Mouse (Mus musculus): ENCODE measurements at regions not wholly inside any gene's neighbourhood (a gene's known extent, or its start where the extent isn't known, plus 50 kb on each side); places are given as distances from the start of the nearest gene placed in this dataset.

- no peak for DNase-seq (ENCODE audit: low spot score)
These were observed 268.8 kb downstream of the Gm9195 start for GRCm38 (mm10) chr14:72222836-72223235.

- DNase-seq (ENCODE audit: low spot score), result no peak
These were observed 272.1 kb downstream of the Gm9195 start for GRCm38 (mm10) chr14:72219523-72219922.

GRCm38 (mm10) chr14:72200307-72200706, 291.3 kb downstream of the Gm9195 start:
- DNase-seq (ENCODE audit: low spot score), result no peak

GRCm38 (mm10) chr14:72199900-72200299, 291.7 kb downstream of the Gm9195 start:
- DNase-seq (ENCODE audit: low spot score), result no peak

GRCm38 (mm10) chr14:72197972-72198371, 293.7 kb downstream of the Gm9195 start:
- DNase-seq (ENCODE audit: low spot score), result no peak

- DNase-seq (ENCODE audit: low spot score), result no peak
These were observed 304.2 kb downstream of the Gm9195 start for GRCm38 (mm10) chr14:72187329-72187984.

- DNase-seq (ENCODE audit: low spot score), result no peak
These were observed 315.9 kb downstream of the Gm9195 start for GRCm38 (mm10) chr14:72175751-72176150.

GRCm38 (mm10) chr14:72172549-72173405, 318.9 kb downstream of the Gm9195 start:
- DNase-seq (ENCODE audit: low spot score), result no peak

- no peak for DNase-seq (ENCODE audit: low spot score)
These were observed 319.9 kb downstream of the Gm9195 start for GRCm38 (mm10) chr14:72171777-72172176.

- DNase-seq (ENCODE audit: low spot score), result no peak
These were observed 332.9 kb downstream of the Gm9195 start for GRCm38 (mm10) chr14:72158537-72159323.

GRCm38 (mm10) chr14:72155197-72155907, 336.3 kb downstream of the Gm9195 start:
- no peak for DNase-seq (ENCODE audit: low spot score)

GRCm38 (mm10) chr14:72151676-72152075, 340.0 kb downstream of the Gm9195 start:
- no peak for DNase-seq (ENCODE audit: low spot score)

GRCm38 (mm10) chr14:72149463-72149862, 342.2 kb downstream of the Gm9195 start:
- no peak for DNase-seq (ENCODE audit: low spot score)

GRCm38 (mm10) chr14:72148886-72149285, 342.8 kb downstream of the Gm9195 start:
- no peak for DNase-seq (ENCODE audit: low spot score)

- DNase-seq (ENCODE audit: low spot score), result no peak
These were observed 345.3 kb downstream of the Gm9195 start for GRCm38 (mm10) chr14:72146381-72146780.

- DNase-seq (ENCODE audit: low spot score), result no peak
These were observed 348.7 kb downstream of the Gm9195 start for GRCm38 (mm10) chr14:72142883-72143487.

- no peak for DNase-seq (ENCODE audit: low spot score)
These were observed 350.5 kb downstream of the Gm9195 start for GRCm38 (mm10) chr14:72141136-72141535.

- no peak for DNase-seq (ENCODE audit: low spot score)
These were observed 361.5 kb downstream of the Gm9195 start for GRCm38 (mm10) chr14:72130149-72130548.

GRCm38 (mm10) chr14:72121786-72122185, 369.9 kb downstream of the Gm9195 start:
- no peak for DNase-seq (ENCODE audit: low spot score)

GRCm38 (mm10) chr14:72121006-72121405, 370.6 kb downstream of the Gm9195 start:
- DNase-seq (ENCODE audit: low spot score), result no peak

GRCm38 (mm10) chr14:72116842-72117241, 374.8 kb downstream of the Gm9195 start:
- no peak for DNase-seq (ENCODE audit: low spot score)

Data from T-cell, adult 2 months (primary cell).